Mouse (Mus musculus): ENCODE measurements at regions not wholly inside any gene's neighbourhood (a gene's known extent, or its start where the extent isn't known, plus 50 kb on each side); places are given as distances from the start of the nearest gene placed in this dataset. TPM values are rescaled to one million over a fixed set of nuclear protein-coding genes. Genes with fewer than 3 reads are reported as not detected.

DNA sequence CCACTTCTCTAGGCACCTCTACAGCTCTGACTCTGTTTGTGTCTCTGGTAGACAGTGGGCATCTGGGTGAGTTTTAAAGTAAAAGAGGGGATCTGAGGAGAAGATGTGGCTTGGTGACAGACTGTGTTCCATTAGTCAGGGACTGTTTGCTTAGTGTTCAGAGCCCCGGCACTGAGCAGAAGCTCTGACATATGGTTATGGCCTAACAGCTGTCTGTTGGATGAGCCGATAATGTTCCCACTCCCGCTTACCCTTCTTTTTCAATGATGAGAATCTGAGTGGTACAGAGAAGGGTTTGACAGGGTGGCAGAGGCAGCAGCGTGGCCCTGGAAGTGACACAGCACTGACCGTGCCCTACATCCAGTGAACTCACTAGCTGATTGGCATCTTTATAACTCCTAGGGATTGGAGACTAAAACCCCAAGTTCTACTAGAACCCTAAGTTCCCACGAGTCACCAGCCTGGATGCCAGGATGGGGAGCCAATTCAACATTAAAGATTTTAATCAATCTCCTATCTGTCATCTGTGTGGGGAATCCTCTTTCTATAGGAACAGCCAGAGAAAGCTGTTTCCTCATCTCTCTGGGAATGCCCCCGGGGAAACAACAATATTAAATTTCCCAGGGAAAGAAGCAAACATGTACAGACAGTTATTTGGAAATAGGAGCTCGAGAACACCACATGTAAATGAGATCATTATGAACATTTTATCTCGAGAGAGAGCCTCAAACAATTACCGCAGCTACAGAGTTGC is 266.6 kb downstream of the Gm19410 start:
- no peaks in the 10 kb centered on the region for H3K9me3 ChIP-seq (replicated peaks; ENCODE audit: control insufficient read depth, low read length)
- no peaks in the 10 kb centered on the region for H3K27me3 ChIP-seq (replicated peaks; ENCODE audit: control insufficient read depth, insufficient read depth, low read length)
- no peak overlapping the region for H3K4me3 ChIP-seq (ENCODE audit: low read depth, low read length)
- H3K9ac ChIP-seq (ENCODE audit: low read length), result no peak overlapping the region
- H3K36me3 ChIP-seq (ENCODE audit: control insufficient read depth, insufficient read depth, low read length), result no peaks in the 10 kb centered on the region
- WGBS, result 82% methylated on average over 10 of the region's 10 CpGs
- no peak overlapping the region for H3K27ac ChIP-seq (ENCODE audit: low read depth, low read length)
- no peak overlapping the region for H3K4me2 ChIP-seq (ENCODE audit: low read length)
- peak; percentile 34; the same call in 1 of the 2 replicates for ATAC-seq
- H3K4me1 ChIP-seq (ENCODE audit: control insufficient read depth, insufficient read depth, low read length), result no peaks in the 10 kb centered on the region
- DNase-seq (ENCODE audit: low spot score), result peak; percentile 32

DNA sequence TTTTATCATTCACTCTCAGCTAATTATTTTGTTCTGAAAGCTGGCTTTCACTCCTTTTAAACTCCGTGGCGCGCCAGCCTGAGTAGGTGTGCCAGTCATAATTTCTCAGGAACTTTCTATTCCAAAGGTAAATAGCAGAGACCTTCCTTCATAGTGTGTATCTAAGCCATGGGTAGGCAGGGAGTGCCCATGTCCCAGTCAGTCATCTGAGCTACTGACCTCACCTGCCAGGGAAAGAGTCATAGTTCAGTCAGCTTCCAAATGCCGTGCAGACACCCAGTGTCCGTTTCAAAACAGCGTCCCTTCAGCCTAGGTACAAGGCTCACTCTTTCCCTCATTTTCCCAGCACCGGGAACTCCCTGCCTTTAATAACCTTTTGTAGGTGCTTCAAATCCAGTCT is 269.7 kb downstream of the Gm19410 start:
- ATAC-seq (no peak), DNase-seq (ENCODE audit: low spot score) (no peak)
- WGBS, result 93% methylated on average over 7 of the region's 7 CpGs
- Histone ChIP-seq H3K4me1 (ENCODE audit: control insufficient read depth, insufficient read depth, low read length) (no peaks in the 10 kb centered on the region), H3K9me3 (replicated peaks; ENCODE audit: control insufficient read depth, low read length) (0 out of 2 replicates have a peak, but pooled peaks cover 5% of the 10 kb centered on the region), H3K27ac (ENCODE audit: low read depth, low read length) (no peak overlapping the region), H3K4me3 (ENCODE audit: low read depth, low read length) (no peak overlapping the region), H3K36me3 (ENCODE audit: control insufficient read depth, insufficient read depth, low read length) (no peaks in the 10 kb centered on the region), H3K4me2 (ENCODE audit: low read length) (no peak overlapping the region), H3K27me3 (replicated peaks; ENCODE audit: control insufficient read depth, insufficient read depth, low read length) (no peaks in the 10 kb centered on the region), H3K9ac (ENCODE audit: low read length) (no peak overlapping the region)

DNA sequence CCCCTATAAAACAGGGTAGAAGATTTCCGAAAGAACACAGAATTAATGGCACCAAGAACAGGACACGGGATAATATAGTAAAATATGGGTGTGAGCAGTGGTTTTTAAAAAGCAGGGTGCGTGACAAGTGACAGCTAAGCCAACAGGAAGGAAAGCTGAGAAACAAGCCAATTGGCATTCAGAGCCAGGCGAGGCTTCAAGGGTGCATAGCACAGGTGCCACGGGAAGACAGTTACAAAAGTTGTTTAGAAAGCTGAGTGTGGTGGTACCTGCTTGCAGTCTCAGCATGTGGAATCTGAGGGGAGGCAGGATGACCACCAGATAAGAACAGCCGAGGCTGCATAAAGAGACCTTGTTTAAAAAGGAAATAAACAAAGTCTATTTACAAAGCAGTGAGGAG is 270.7 kb downstream of the Gm19410 start:
- DNase-seq (ENCODE audit: low spot score), result no peak
- no peaks in the 10 kb centered on the region for H3K36me3 ChIP-seq (ENCODE audit: control insufficient read depth, insufficient read depth, low read length)
- ATAC-seq, result no peak
- H3K27ac ChIP-seq (ENCODE audit: low read depth, low read length), result no peak overlapping the region
- WGBS, result 78% methylated on average over 6 of the region's 6 CpGs
- no peak overlapping the region for H3K4me3 ChIP-seq (ENCODE audit: low read depth, low read length)
- H3K9me3 ChIP-seq (replicated peaks; ENCODE audit: control insufficient read depth, low read length), result 0 out of 2 replicates have a peak, but pooled peaks cover 5% of the 10 kb centered on the region
- no peak overlapping the region for H3K4me2 ChIP-seq (ENCODE audit: low read length)
- H3K27me3 ChIP-seq (replicated peaks; ENCODE audit: control insufficient read depth, insufficient read depth, low read length), result no peaks in the 10 kb centered on the region
- H3K4me1 ChIP-seq (ENCODE audit: control insufficient read depth, insufficient read depth, low read length), result no peaks in the 10 kb centered on the region
- H3K9ac ChIP-seq (ENCODE audit: low read length), result no peak overlapping the region

DNA sequence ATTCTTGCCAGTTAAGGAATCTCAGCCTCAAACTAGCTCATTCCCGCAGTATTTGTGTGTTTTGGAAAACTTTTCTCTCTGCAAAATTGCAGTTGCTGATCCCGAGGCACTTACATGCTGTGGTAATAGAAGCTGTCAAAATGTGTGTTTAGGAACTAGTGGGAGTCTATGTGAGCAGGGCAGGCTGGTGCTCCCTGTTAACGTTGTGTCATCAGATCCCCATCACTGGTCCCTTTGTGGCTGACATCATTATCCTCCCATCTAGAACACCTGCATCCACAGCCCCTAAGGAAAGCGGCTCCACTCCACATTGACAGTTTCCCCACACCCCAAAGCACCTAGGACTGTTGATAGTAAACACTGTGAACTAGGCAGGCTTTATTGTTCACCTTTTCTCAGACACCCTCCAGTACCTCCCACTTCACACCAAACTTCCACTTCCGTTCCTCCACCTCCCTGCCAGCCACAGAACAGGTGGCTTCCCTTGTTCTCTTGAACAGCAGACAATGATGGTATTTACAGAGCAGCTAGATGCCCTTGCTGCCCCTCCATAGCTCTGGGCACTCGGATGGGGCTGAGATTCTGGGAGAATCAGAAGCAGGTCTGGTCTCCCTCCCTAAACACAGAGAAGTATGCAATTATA is 275.8 kb downstream of the Gm19410 start:
- no peak for ATAC-seq
- no peaks in the 10 kb centered on the region for H3K36me3 ChIP-seq (ENCODE audit: control insufficient read depth, insufficient read depth, low read length)
- 74% methylated on average over 6 of the region's 6 CpGs for WGBS

DNA sequence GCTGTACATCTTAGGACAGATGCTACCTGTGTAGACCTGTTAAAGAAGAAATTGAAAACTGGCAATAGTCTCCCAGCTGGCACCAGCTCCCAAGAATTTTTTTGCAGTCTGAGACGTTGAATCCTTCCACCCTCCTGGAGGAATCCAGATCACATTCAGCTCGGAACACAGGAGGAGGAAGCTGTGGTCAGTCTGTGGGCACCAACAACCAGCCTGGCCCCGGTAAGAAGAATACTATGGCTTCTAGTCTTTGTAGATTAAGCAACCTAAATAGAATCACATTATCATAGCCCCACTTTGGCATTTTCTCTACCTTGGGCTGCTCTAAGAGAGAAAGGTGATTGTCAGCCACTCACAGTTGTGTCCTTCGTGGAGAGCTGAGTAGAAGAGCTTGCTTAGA is 277.0 kb downstream of the Gm19410 start:
- H3K4me3 ChIP-seq (ENCODE audit: low read depth, low read length), result no peak overlapping the region
- H3K27me3 ChIP-seq (replicated peaks; ENCODE audit: control insufficient read depth, insufficient read depth, low read length), result no peaks in the 10 kb centered on the region
- 0 out of 2 replicates have a peak, but pooled peaks cover 5% of the 10 kb centered on the region for H3K9me3 ChIP-seq (replicated peaks; ENCODE audit: control insufficient read depth, low read length)
- H3K9ac ChIP-seq (ENCODE audit: low read length), result no peak overlapping the region
- H3K4me2 ChIP-seq (ENCODE audit: low read length), result no peak overlapping the region
- ATAC-seq (no peak), DNase-seq (ENCODE audit: low spot score) (no peak)
- no peaks in the 10 kb centered on the region for H3K36me3 ChIP-seq (ENCODE audit: control insufficient read depth, insufficient read depth, low read length)
- 87% methylated on average over 4 of the region's 4 CpGs for WGBS
- no peak overlapping the region for H3K27ac ChIP-seq (ENCODE audit: low read depth, low read length)
- no peaks in the 10 kb centered on the region for H3K4me1 ChIP-seq (ENCODE audit: control insufficient read depth, insufficient read depth, low read length)

More for the DNA sequence above, 275.8 kb downstream of the Gm19410 start:
- Histone ChIP-seq H3K9me3 (replicated peaks; ENCODE audit: control insufficient read depth, low read length) (0 out of 2 replicates have a peak, but pooled peaks cover 5% of the 10 kb centered on the region), H3K9ac (ENCODE audit: low read length) (no peak overlapping the region), H3K4me2 (ENCODE audit: low read length) (no peak overlapping the region), H3K4me3 (ENCODE audit: low read depth, low read length) (no peak overlapping the region), H3K4me1 (ENCODE audit: control insufficient read depth, insufficient read depth, low read length) (no peaks in the 10 kb centered on the region), H3K27ac (ENCODE audit: low read depth, low read length) (no peak overlapping the region), H3K27me3 (replicated peaks; ENCODE audit: control insufficient read depth, insufficient read depth, low read length) (no peaks in the 10 kb centered on the region)
- DNase-seq (ENCODE audit: low spot score), result no peak

Small RNA genes lying in the stretch of these regions (microRNA-seq; reads per million reads assigned to microRNA genes)
- gene Gm22030, result not detected

All from forebrain, embryonic 14.5 days (tissue).